Mouse (Mus musculus) limb, embryonic 13.5 days (tissue): ENCODE data around the gene Hoxc12. TPM values are rescaled to one million over a fixed set of nuclear protein-coding genes. Genes with fewer than 3 reads are reported as not detected.
A peak's percentile ranks its signal among the peaks of the same experiment; 100 is the strongest.

Experiments used
- microRNA-seq: library from miRNA; unstranded; fragments of <30 nt; microRNA quantifications from one replicate; pipeline ENCODE4, GENCODE M21; 2016
- polyA plus RNA-seq: library from polyadenylated mRNA; unstranded; fragments of >200 nt; fragmentation: Nextera tagmentation; extraction: Ambion mirVana; gene quantifications from 2 replicates; pipeline ENCODE4 v1.2.1, GENCODE M21; 2015

Gene Hoxc12
- polyA plus RNA-seq, 1 experiment from 2014 or later = 3.1 TPM

Small RNAs within 50 kb of the gene (microRNA-seq; reads per million reads assigned to microRNA genes)
- gene Mir196a-2 = 918 reads per million, percentile 74 among the genes with 10 or more reads in this experiment

Other genes with a start within 250 kb of the Hoxc12 start
- 57.7 and 58.3 TPM in 2 replicates for gene Calcoco1, start 214.6 kb upstream of the Hoxc12 start, polyA plus RNA-seq
- gene Hoxc13, start 15.7 kb upstream of the Hoxc12 start, polyA plus RNA-seq = 2.9 and 3.8 TPM in 2 replicates
- 2.1 and 2.6 TPM in 2 replicates for gene Hoxc11, start 17.7 kb downstream of the Hoxc12 start, polyA plus RNA-seq
- gene Hoxc10, start 30.0 kb downstream of the Hoxc12 start, polyA plus RNA-seq = 11.0 and 11.3 TPM in 2 replicates
- 5.2 and 6.7 TPM in 2 replicates for gene Hoxc5, start 30.7 kb downstream of the Hoxc12 start, polyA plus RNA-seq
- 1.7 and 2.1 TPM in 2 replicates for gene Hoxc9, start 39.7 kb downstream of the Hoxc12 start, polyA plus RNA-seq
- 2.7 and 3.0 TPM in 2 replicates for gene Hoxc8, start 53.9 kb downstream of the Hoxc12 start, polyA plus RNA-seq
- 2.5 and 2.8 TPM in 2 replicates for gene Hoxc6, start 61.5 kb downstream of the Hoxc12 start, polyA plus RNA-seq
- 4.8 and 4.9 TPM in 2 replicates for gene Hoxc4, start 82.2 kb downstream of the Hoxc12 start, polyA plus RNA-seq
- gene Smug1, start 230.3 kb downstream of the Hoxc12 start, polyA plus RNA-seq = 15.6 and 16.7 TPM in 2 replicates